Mouse (Mus musculus) brain, embryonic 14.5 days (tissue): ENCODE measurements around the gene Ecpas. TPM values are rescaled to one million over a fixed set of nuclear protein-coding genes. Genes with fewer than 3 reads are reported as not detected.
A peak's percentile ranks its signal among the peaks of the same experiment; 100 is the strongest.

Experiments
- DNase-seq: peaks from one replicate; pipeline ENCODE4 v3.0.0-alpha.2; 2011; ENCODE audit warnings: low read depth
- CTCF ChIP-seq: fragments of 200-500 bp; IDR thresholded peaks from 2 replicates; pipeline ENCODE4 v1.5.1; 2012; ENCODE audit warnings: inconsistent platforms, mild to moderate bottlenecking, moderate library complexity, borderline replicate concordance; ENCODE audit not compliant: insufficient read depth, insufficient read length; ENCODE audit errors: extremely low read depth
- POLR2A ChIP-seq: fragments of 200-500 bp; IDR thresholded peaks from 2 replicates; pipeline ENCODE4 v1.6.1; 2012; ENCODE audit warnings: mild to moderate bottlenecking, inconsistent platforms, borderline replicate concordance; ENCODE audit not compliant: poor library complexity, insufficient read depth, insufficient read length, severe bottlenecking; ENCODE audit errors: extremely low read depth
- polyA plus RNA-seq: library from polyadenylated mRNA; depleted of rRNA; stranded (reverse); fragments of >200 nt; gene quantifications from 2 replicates; pipeline ENCODE4 v1.2.3, GENCODE M21; 2012

Gene Ecpas
- polyA plus RNA-seq, 1 experiment = 32.2 TPM

GRCm38 (mm10) chr4:58934308-58934707 lies 21.8 kb upstream of the Ecpas start:
- DNase-seq = no peak
- TF ChIP-seq POLR2A (no peak), CTCF (no peak)

- TF ChIP-seq CTCF (no peak), POLR2A (no peak)
Measured at GRCm38 (mm10) chr4:58932541-58932940, 20.0 kb upstream of the Ecpas start.

GRCm38 (mm10) chr4:58927661-58928060 lies 15.1 kb upstream of the Ecpas start:
- TF ChIP-seq CTCF (peak; percentile 26; the same call in 1 of the 2 replicates), POLR2A (no peak)

More at GRCm38 (mm10) chr4:58932541-58932940, 20.0 kb upstream of the Ecpas start:
- no peak for DNase-seq

GRCm38 (mm10) chr4:58926120-58926519 lies 13.6 kb upstream of the Ecpas start:
- no peak for DNase-seq
- TF ChIP-seq POLR2A = no peak
- no peak for TF ChIP-seq CTCF

More at GRCm38 (mm10) chr4:58927661-58928060, 15.1 kb upstream of the Ecpas start:
- no peak for DNase-seq

GRCm38 (mm10) chr4:58925664-58926063 lies 13.1 kb upstream of the Ecpas start:
- TF ChIP-seq CTCF (no peak), POLR2A (no peak)

GRCm38 (mm10) chr4:58923933-58924332 lies 11.4 kb upstream of the Ecpas start:
- no peak for DNase-seq
- TF ChIP-seq CTCF = no peak
- no peak for TF ChIP-seq POLR2A

More at GRCm38 (mm10) chr4:58925664-58926063, 13.1 kb upstream of the Ecpas start:
- no peak for DNase-seq

- no peak for TF ChIP-seq POLR2A
- no peak for TF ChIP-seq CTCF
- DNase-seq = no peak
Measured at GRCm38 (mm10) chr4:58915081-58915826, 2.7 kb upstream of the Ecpas start.

GRCm38 (mm10) chr4:58913336-58914026 lies 932 bp upstream of the Ecpas start:
- TF ChIP-seq CTCF (no peak), POLR2A (no peak)
- no peak for DNase-seq

- TF ChIP-seq POLR2A (peak; percentile 61), CTCF (no peak)
- peak; percentile 77 for DNase-seq
Measured at GRCm38 (mm10) chr4:58911831-58912628, 519 bp downstream of the Ecpas start.

GRCm38 (mm10) chr4:58911069-58911830 lies 1.3 kb downstream of the Ecpas start:
- DNase-seq = peak; percentile 85
- TF ChIP-seq POLR2A (peak; percentile 39; the same call in 1 of the 2 replicates), CTCF (no peak)

- TF ChIP-seq CTCF (no peak), POLR2A (no peak)
- DNase-seq = peak; percentile 26
Measured at GRCm38 (mm10) chr4:58910175-58911068, 2.1 kb downstream of the Ecpas start.
